Mouse (Mus musculus) olfactory bulb, adult 2 months (tissue): ENCODE data around the gene Zfp202.

Experiments
- CTCF ChIP-seq: fragments of 200-500 bp; IDR thresholded peaks from 2 replicates; pipeline ENCODE4 v1.5.1; 2012; ENCODE audit warnings: low read depth, mild to moderate bottlenecking, low read length, moderate library complexity; ENCODE audit not compliant: insufficient read depth
- POLR2A ChIP-seq: fragments of 200-500 bp; IDR thresholded peaks from 2 replicates; pipeline ENCODE4 v1.6.1; 2012; ENCODE audit warnings: mild to moderate bottlenecking, low read depth, low read length, moderate library complexity; ENCODE audit not compliant: insufficient read depth

DNA sequence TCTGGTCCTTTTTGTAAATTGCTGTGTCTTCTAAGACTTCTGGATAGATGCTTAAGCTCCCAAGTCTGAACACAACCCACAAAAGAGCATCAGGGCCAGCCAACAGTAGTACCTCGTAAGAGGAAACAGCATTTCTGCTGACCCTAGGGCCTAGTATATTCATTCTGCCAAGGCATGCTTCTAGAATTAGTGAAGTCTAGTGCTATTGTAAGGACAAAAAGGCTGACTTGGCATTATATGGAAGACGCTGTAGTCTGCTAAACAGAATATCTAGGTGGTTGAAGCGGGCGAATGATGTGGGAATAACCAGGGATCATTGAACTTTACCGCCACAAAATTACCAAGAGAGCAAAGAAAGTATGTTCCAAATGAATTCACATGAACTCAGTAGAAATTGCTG is 21.9 kb downstream of the Zfp202 start:
- TF ChIP-seq POLR2A (no peak), CTCF (no peak)
